Mouse (Mus musculus) myocyte (in vitro differentiated cells): ENCODE measurements at regions not wholly inside any gene's neighbourhood (a gene's known extent, or its start where the extent isn't known, plus 50 kb on each side); places are given as distances from the start of the nearest gene placed in this dataset.

Experiments used
- H3K27me3 ChIP-seq: one replicate; pipeline ENCODE4 v1.6.1; 2011; ENCODE audit not compliant: control insufficient read depth, insufficient read depth, insufficient read length
- H3K36me3 ChIP-seq: one replicate; pipeline ENCODE4 v1.6.1; 2011; ENCODE audit not compliant: control insufficient read depth, insufficient read depth
- H3K4me2 ChIP-seq: one replicate; pipeline ENCODE4 v1.6.1; 2011; ENCODE audit warnings: low read depth, control low read depth
- H3K4me3 ChIP-seq: one replicate; pipeline ENCODE4 v1.5.1; 2011; ENCODE audit warnings: mild to moderate bottlenecking, control low read depth, moderate library complexity
- H3K79me2 ChIP-seq: one replicate; pipeline ENCODE4 v1.6.1; 2011; ENCODE audit not compliant: control insufficient read depth, insufficient read depth
- H3ac ChIP-seq: one replicate; pipeline ENCODE4 v1.6.1; 2011; ENCODE audit not compliant: control insufficient read depth, insufficient read length
- CEBPB ChIP-seq: IDR thresholded peaks from 2 replicates; pipeline ENCODE4 v1.6.1; 2011; ENCODE audit warnings: mild to moderate bottlenecking, moderate library complexity; ENCODE audit not compliant: poor library complexity, insufficient read depth, severe bottlenecking
- E2F4 ChIP-seq: IDR thresholded peaks from one replicate; pipeline ENCODE4 v1.6.1; 2011; ENCODE audit warnings: mild to moderate bottlenecking, control low read depth, moderate library complexity; ENCODE audit not compliant: insufficient read depth
- MYOD1 ChIP-seq, 3 experiments: IDR thresholded peaks; one replicate each; pipeline ENCODE4 v1.6.1; 2011; ENCODE audit warnings: control low read depth in 2 of 3, low read depth in 2 of 3, mild to moderate bottlenecking in 2 of 3, moderate library complexity in 1 of 3; ENCODE audit not compliant: insufficient read length in 2 of 3, control insufficient read depth in 1 of 3
- MYOG ChIP-seq, 3 experiments: IDR thresholded peaks; one replicate each; pipeline ENCODE4 v1.6.1; 2011; ENCODE audit warnings: control low read depth in 2 of 3, low read depth in 2 of 3, mild to moderate bottlenecking in 2 of 3; ENCODE audit not compliant: insufficient read length in 2 of 3, control insufficient read depth in 1 of 3, insufficient read depth in 1 of 3
- POLR2A ChIP-seq: IDR thresholded peaks from one replicate; pipeline ENCODE4 v1.6.1; 2011; ENCODE audit warnings: low read depth, mild to moderate bottlenecking, control low read depth, moderate library complexity; ENCODE audit not compliant: insufficient read length
- REST ChIP-seq: IDR thresholded peaks from one replicate; pipeline ENCODE4 v1.6.1; 2011; ENCODE audit warnings: mild to moderate bottlenecking, control low read depth, moderate library complexity; ENCODE audit not compliant: insufficient read depth, insufficient read length
- TCF12 ChIP-seq: IDR thresholded peaks from one replicate; pipeline ENCODE4 v1.6.1; 2011; ENCODE audit warnings: mild to moderate bottlenecking, control low read depth; ENCODE audit not compliant: poor library complexity, insufficient read depth, severe bottlenecking
- TCF3 ChIP-seq: IDR thresholded peaks from one replicate; pipeline ENCODE4 v1.6.1; 2011; ENCODE audit warnings: low read depth, control low read depth; ENCODE audit not compliant: insufficient read length

DNA sequence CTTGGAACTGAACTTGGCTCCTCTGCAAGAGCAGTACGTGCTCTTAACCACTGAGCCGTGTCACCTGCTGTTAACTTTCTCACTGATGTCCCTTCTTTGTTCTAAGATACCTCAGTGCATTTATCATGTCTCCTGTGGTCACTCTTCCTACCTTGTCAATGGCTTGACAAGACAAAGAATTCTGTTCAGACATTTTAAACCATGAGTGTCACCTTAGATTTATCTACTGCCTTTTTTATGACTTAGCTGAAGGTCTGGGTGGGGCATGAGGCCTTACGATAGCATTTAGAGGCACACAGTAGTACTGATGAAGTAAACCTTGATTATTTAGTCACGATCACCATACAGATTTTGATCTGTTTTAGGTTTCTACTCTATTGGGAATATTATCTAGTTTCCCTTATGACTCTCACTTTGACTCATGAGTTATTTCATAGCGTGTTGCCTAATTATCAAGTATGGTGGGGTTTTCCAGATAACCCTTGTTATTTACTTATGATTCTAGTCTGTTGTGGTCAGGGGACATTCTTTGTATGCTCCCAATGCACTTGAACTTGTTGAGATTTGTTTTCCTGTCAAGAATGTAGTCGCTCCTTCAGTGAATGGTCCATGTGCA, 63.6 kb downstream of the Csf2 start:
- H3K27me3 ChIP-seq, result no peaks in the 10 kb centered on the region
- H3K4me3 ChIP-seq, result no peak overlapping the region
- H3K36me3 ChIP-seq, result no peaks in the 10 kb centered on the region
- TF ChIP-seq TCF12 (no peak), POLR2A (no peak), E2F4 (no peak), TCF3 (no peak), MYOD1 (IDR thresholded peaks at IDR 0.05; ENCODE audit: control insufficient read depth in 1 of 3, insufficient read length in 2 of 3, low read depth in 2 of 3) (no peak)
- no peaks in the 10 kb centered on the region for H3K79me2 ChIP-seq
- H3K4me2 ChIP-seq, result no peak overlapping the region
- no peak overlapping the region for H3ac ChIP-seq

DNA sequence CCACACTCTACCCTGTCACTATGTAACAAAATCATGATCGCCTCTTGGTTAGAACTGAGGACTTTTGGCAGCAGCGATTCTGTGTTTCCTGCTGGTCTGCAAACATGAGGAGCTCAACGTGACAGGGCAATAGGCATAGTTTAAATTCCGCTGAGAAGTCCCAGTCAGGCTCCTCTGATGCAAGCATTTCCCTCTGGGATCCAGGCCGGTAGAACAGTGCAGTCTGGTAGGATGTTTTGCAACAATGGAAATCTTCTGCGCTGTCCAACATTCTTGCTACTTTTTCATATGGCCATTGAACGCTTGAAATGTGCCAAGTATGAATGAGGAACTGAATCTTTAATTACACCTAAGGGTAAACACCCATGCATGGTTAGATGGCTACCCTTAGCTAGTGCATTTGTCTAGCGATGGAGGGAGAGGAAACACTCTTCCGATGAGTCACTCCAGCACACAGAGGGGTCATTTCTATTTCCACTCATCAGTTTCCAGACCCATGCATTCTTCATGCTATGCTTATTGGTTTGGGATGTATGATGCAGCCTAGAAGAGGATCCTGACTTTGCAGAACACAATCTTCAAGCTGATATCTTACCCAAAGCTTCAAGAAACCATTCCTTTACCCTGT, 67.7 kb downstream of the Csf2 start:
- no peak overlapping the region for H3K4me3 ChIP-seq
- TF ChIP-seq TCF12, result no peak
- TF ChIP-seq CEBPB, result 0 out of 2 replicates have a peak, but pooled peaks have one; percentile 18
- TF ChIP-seq REST, result no peak
- TF ChIP-seq POLR2A, result no peak
- TF ChIP-seq MYOG (IDR thresholded peaks at IDR 0.05; ENCODE audit: control insufficient read depth in 1 of 3, insufficient read depth in 1 of 3, insufficient read length in 2 of 3, low read depth in 2 of 3), result no peak
- H3K79me2 ChIP-seq, result no peaks in the 10 kb centered on the region
- no peaks in the 10 kb centered on the region for H3K27me3 ChIP-seq
- H3ac ChIP-seq, result no peak overlapping the region
- no peaks in the 10 kb centered on the region for H3K36me3 ChIP-seq
- H3K4me2 ChIP-seq, result no peak overlapping the region
